Mouse (Mus musculus) E14TG2a.4 (cell line): ENCODE results near the gene Vrk3.

Experiments
- CTCF ChIP-seq: conservative IDR thresholded peaks from 2 replicates; pipeline ENCODE4 v1.5.1; 2014; ENCODE audit warnings: low read length
- NANOG ChIP-seq: IDR thresholded peaks from 2 replicates; pipeline ENCODE4 v1.6.1; 2014; ENCODE audit warnings: borderline replicate concordance, low read length, mixed read lengths
- POU5F1 ChIP-seq: IDR thresholded peaks from 2 replicates; pipeline ENCODE4 v1.6.1; 2014; ENCODE audit warnings: low read length, borderline replicate concordance

- TF ChIP-seq CTCF = no peak
- TF ChIP-seq POU5F1 = no peak
- TF ChIP-seq NANOG = no peak
These were observed 70.0 kb downstream of the Vrk3 start for GRCm38 (mm10) chr7:44818164-44818563.
